Mouse (Mus musculus) ES-E14 (cell line): ENCODE data around the gene Atp1b4. TPM values are rescaled to one million over a fixed set of nuclear protein-coding genes. Genes with fewer than 3 reads are reported as not detected.
"Not testable (repeated sequence)": the region's sequence is repeated elsewhere in the genome, so short reads cannot be mapped to it uniquely, and the experiment has no call there.

ENCODE experiments used
- DNase-seq: peaks from one replicate; pipeline ENCODE4 v3.0.0-alpha.2; 2013; ENCODE audit warnings: low read depth, low spot score
- H3K27ac ChIP-seq: 2 replicates; pipeline ENCODE4 v1.5.1; 2012; ENCODE audit warnings: low read depth, mild to moderate bottlenecking, low read length, moderate library complexity, mixed read lengths; ENCODE audit not compliant: poor library complexity, insufficient read depth, severe bottlenecking
- H3K36me3 ChIP-seq: 2 replicates; pipeline ENCODE4 v1.6.1; 2012; ENCODE audit warnings: mild to moderate bottlenecking, low read length, moderate library complexity, mixed read lengths; ENCODE audit not compliant: control insufficient read depth, poor library complexity, insufficient read depth, severe bottlenecking
- H3K4me1 ChIP-seq, 2 experiments: fragments of 150-350 bp in 1 of 2; sonication (generic) in 1 of 2; 2 replicates each; pipeline ENCODE4 v1.6.1; 2012; ENCODE audit warnings: low read length in 2 of 2, mild to moderate bottlenecking in 1 of 2, mixed read lengths in 1 of 2; ENCODE audit not compliant: control insufficient read depth in 2 of 2, insufficient read depth in 2 of 2, poor library complexity in 1 of 2
- H3K4me3 ChIP-seq, 2 experiments: fragments of 150-350 bp in 1 of 2; sonication (generic) in 1 of 2; 2 replicates each; pipeline ENCODE4 v1.5.1; 2012; ENCODE audit warnings: low read length in 2 of 2, low read depth in 1 of 2, mild to moderate bottlenecking in 1 of 2, mixed read lengths in 1 of 2; ENCODE audit not compliant: insufficient read depth in 1 of 2, poor library complexity in 1 of 2, severe bottlenecking in 1 of 2
- H3K9ac ChIP-seq: 2 replicates; pipeline ENCODE4 v1.6.1; 2012; ENCODE audit warnings: low read depth, mild to moderate bottlenecking, low read length, mixed read lengths; ENCODE audit not compliant: poor library complexity, insufficient read depth, severe bottlenecking
- H3K9me3 ChIP-seq: fragments of 150-350 bp; sonication (generic); 2 replicates; pipeline ENCODE4 v1.6.1; 2012; ENCODE audit warnings: low read depth, mild to moderate bottlenecking, low read length; ENCODE audit not compliant: control insufficient read depth, insufficient read depth
- CHD2 ChIP-seq: IDR thresholded peaks from 2 replicates; pipeline ENCODE4 v1.6.1; 2014; ENCODE audit warnings: mild to moderate bottlenecking, low read depth, low read length, inconsistent platforms
- HCFC1 ChIP-seq: IDR thresholded peaks from 2 replicates; pipeline ENCODE4 v1.6.1; 2012; ENCODE audit warnings: low read length, inconsistent platforms, borderline replicate concordance; ENCODE audit not compliant: insufficient read depth
- MAFK ChIP-seq: IDR thresholded peaks from 2 replicates; pipeline ENCODE4 v1.6.1; 2014; ENCODE audit warnings: mild to moderate bottlenecking, low read depth, low read length, inconsistent platforms; ENCODE audit not compliant: insufficient read depth
- ZC3H11A ChIP-seq: IDR thresholded peaks from 2 replicates; pipeline ENCODE4 v1.6.1; 2012; ENCODE audit warnings: low read depth, mild to moderate bottlenecking, inconsistent platforms, low read length, borderline replicate concordance
- ZNF384 ChIP-seq: IDR thresholded peaks from 2 replicates; pipeline ENCODE4 v1.6.1; 2012; ENCODE audit warnings: low read depth, low read length, inconsistent platforms
- in situ Hi-C, 2 experiments: fragments of 600-800 bp; cut with MboI; formaldehyde crosslinking; loops; one replicate each; pipeline ENCODE4 v1.15.1; 2025; ENCODE audit warnings: low sequenced_read_pairs in 2 of 2, inconsistent platforms in 1 of 2; ENCODE audit not compliant: unreplicated experiment in 2 of 2
- total RNA-seq: library from RNA; depleted of rRNA; stranded (reverse); fragments of 300-350 nt; gene quantifications from 2 replicates; pipeline ENCODE4 v1.2.3, GENCODE M21; 2012; rRNA removed

Gene Atp1b4
- total RNA-seq, 1 experiment, result not detected

GRCm38 (mm10) chrX:38330695-38331406 is 14.9 kb downstream of the Atp1b4 start:
- Histone ChIP-seq H3K4me3 (no peak overlapping the region), H3K9ac (no peak overlapping the region), H3K36me3 (no peaks in the 10 kb centered on the region), H3K27ac (no peak overlapping the region), H3K9me3 (no peaks in the 10 kb centered on the region), H3K4me1 (no peaks in the 10 kb centered on the region)
- DNase-seq, result peak; percentile 8
- no peak for TF ChIP-seq CHD2
- TF ChIP-seq ZNF384, result no peak
- TF ChIP-seq ZC3H11A, result no peak
- no peak for TF ChIP-seq HCFC1
- TF ChIP-seq MAFK, result no peak
- in situ Hi-C loops, result no loop called here

DNA sequence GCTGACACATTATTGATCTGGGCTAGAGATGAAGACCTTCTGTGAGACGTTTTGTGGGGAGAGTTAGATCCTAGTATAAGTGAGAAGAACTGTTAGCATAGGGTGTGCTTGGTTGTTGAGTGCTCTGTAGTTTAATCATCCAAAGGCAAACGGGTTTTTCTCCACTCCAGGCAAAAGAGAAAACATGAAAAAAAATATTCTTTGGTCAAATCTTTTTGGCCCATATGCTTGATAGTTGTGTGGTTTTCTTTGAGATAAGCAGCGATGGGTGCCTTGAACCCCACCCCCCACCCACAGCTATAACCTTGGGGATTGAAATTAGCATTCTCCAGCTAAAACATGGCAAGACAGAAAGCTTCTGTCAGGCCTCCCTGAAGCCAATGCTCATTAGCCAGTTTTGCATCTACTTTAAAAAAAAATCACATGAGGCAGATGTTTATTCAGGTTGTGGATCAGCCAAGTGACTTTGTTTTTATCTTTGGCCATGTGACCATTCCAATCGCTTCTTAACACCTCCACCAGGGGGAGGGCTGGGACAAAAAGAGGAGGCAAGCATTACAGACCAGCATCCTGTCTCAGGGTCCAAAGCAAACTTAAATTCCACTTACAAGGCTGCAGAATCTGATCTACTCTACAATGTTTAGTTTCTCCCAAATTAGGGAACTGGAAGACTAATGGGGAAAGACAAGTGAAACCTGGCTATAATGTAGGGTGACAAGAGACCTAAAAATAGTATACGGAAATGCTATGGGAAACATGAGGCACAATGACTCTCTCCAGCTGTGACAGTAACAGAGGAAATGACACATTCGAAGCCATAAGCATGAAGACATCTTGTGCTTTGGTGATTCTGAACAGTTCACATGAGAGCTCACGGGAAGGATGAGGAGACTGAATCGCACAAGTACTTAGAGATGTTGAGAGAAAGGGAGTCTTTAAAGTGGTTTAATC is 18.6 kb downstream of the Atp1b4 start:
- Histone ChIP-seq H3K4me3 (no peak overlapping the region), H3K4me1 (no peaks in the 10 kb centered on the region), H3K9me3 (no peaks in the 10 kb centered on the region), H3K9ac (no peak overlapping the region), H3K36me3 (no peaks in the 10 kb centered on the region), H3K27ac (no peak overlapping the region)
- peak; percentile 19 for DNase-seq
- TF ChIP-seq MAFK (no peak), ZC3H11A (0 out of 2 replicates have a peak, but pooled peaks have one; percentile 27)
- in situ Hi-C loops, result no loop called here

DNA sequence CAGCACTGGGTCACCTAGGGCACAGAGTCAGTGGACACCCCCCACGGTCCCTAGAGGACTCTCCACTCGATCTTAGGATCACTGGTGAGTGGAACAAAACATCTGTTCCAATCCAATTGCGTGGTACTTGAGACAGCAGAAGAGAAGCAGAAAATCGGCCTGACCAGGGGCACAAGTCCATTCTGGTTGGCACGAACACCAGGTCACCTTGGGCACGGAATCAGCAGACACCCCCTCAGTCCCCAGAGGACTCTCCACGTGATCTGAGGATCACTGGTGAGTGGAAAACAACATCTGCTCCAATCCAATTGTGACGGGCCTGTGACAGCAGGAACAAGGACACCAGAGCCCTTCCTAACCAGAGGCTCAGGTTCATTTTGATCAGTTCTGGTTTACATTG is 46.0 kb downstream of the Atp1b4 start:
- no peak for DNase-seq
- H3K9me3 ChIP-seq, result no peaks in the 10 kb centered on the region
- H3K9ac ChIP-seq, result no peak overlapping the region
- no peak for TF ChIP-seq CHD2
- TF ChIP-seq ZC3H11A, result no peak
- TF ChIP-seq HCFC1, result no peak
- TF ChIP-seq MAFK, result no peak
- no peak for TF ChIP-seq ZNF384
- no peaks in the 10 kb centered on the region for H3K4me1 ChIP-seq
- H3K27ac ChIP-seq, result no peak overlapping the region
- H3K36me3 ChIP-seq, result no peaks in the 10 kb centered on the region
- no peak overlapping the region for H3K4me3 ChIP-seq
- in situ Hi-C loops, result no loop called here

GRCm38 (mm10) chrX:38364621-38365020 is 48.6 kb downstream of the Atp1b4 start:
- H3K4me1 ChIP-seq, H3K9me3 ChIP-seq, H3K9ac ChIP-seq, in situ Hi-C loops, DNase-seq, H3K4me3 ChIP-seq, H3K27ac ChIP-seq, H3K36me3 ChIP-seq: not testable (repeated sequence)

GRCm38 (mm10) chrX:38373169-38373568 is 57.2 kb downstream of the Atp1b4 start:
- DNase-seq, in situ Hi-C loops, H3K4me1 ChIP-seq, H3K36me3 ChIP-seq, H3K27ac ChIP-seq, H3K9me3 ChIP-seq, H3K4me3 ChIP-seq, H3K9ac ChIP-seq: not testable (repeated sequence)

Other genes starting within 250 kb of the Atp1b4 start
- gene Rhox10, start 249.7 kb upstream of the Atp1b4 start, total RNA-seq, result 1.0 and 4.2 TPM in 2 replicates
- not detected in 2 replicates for gene Rhox11, start 231.0 kb upstream of the Atp1b4 start, total RNA-seq
- gene Rhox12, start 205.3 kb upstream of the Atp1b4 start, total RNA-seq, result 0.98 TPM in 1 of 2 replicates, not detected in the other
- gene Rhox13, start 195.0 kb upstream of the Atp1b4 start, total RNA-seq, result 8.0 and 20.7 TPM in 2 replicates
- gene Zbtb33, start 126.4 kb upstream of the Atp1b4 start, total RNA-seq, result 7.9 and 10.4 TPM in 2 replicates
- gene Tmem255a, start 63.7 kb upstream of the Atp1b4 start, total RNA-seq, result 0.21 and 0.22 TPM in 2 replicates
- gene Lamp2, start 140.3 kb downstream of the Atp1b4 start, total RNA-seq, result 33.1 and 34.0 TPM in 2 replicates